Mouse (Mus musculus) midbrain, postnatal 0 days (tissue): ENCODE data around the gene Gpr153. TPM values are rescaled to one million over a fixed set of nuclear protein-coding genes. Genes with fewer than 3 reads are reported as not detected.

Source experiments
- ATAC-seq: fragments of 200-750 bp; cut with Nextera tagmentation; 2 replicates; pipeline ENCODE4 v1.8.0; 2017; ENCODE audit warnings: moderate number of reproducible peaks, mild to moderate bottlenecking, moderate TSS enrichment, moderate library complexity; ENCODE audit not compliant: low FRiP score
- DNase-seq: peaks from one replicate; pipeline ENCODE4 v3.0.0-alpha.2; 2015; ENCODE audit warnings: low spot score
- H3K27ac ChIP-seq: fragments of 300-500 bp; sonication (generic); 2 replicates; pipeline ENCODE4 v1.5.1; 2014; ENCODE audit warnings: low read depth, mild to moderate bottlenecking, low read length, mixed read lengths
- H3K27me3 ChIP-seq: fragments of 300-500 bp; sonication (generic); 2 replicates; pipeline ENCODE4 v1.6.1; 2014; ENCODE audit warnings: low read length, control low read depth, mixed read lengths; ENCODE audit not compliant: insufficient read depth
- H3K36me3 ChIP-seq: fragments of 300-500 bp; sonication (generic); 2 replicates; pipeline ENCODE4 v1.6.1; 2014; ENCODE audit warnings: low read length, control low read depth, mixed read lengths; ENCODE audit not compliant: insufficient read depth
- H3K4me1 ChIP-seq: fragments of 300-500 bp; sonication (generic); 2 replicates; pipeline ENCODE4 v1.6.1; 2014; ENCODE audit warnings: mild to moderate bottlenecking, control low read depth, antibody characterized with exemption, low read length, mixed read lengths; ENCODE audit not compliant: insufficient read depth
- H3K4me2 ChIP-seq: fragments of 300-500 bp; sonication (generic); 2 replicates; pipeline ENCODE4 v1.6.1; 2014; ENCODE audit warnings: low read depth, mild to moderate bottlenecking, low read length, mixed read lengths; ENCODE audit not compliant: poor library complexity, severe bottlenecking
- H3K4me3 ChIP-seq: fragments of 300-500 bp; sonication (generic); 2 replicates; pipeline ENCODE4 v1.5.1; 2014; ENCODE audit warnings: low read depth, mild to moderate bottlenecking, low read length, moderate library complexity
- H3K9ac ChIP-seq: fragments of 300-500 bp; sonication (generic); replicated peaks from 2 replicates; pipeline ENCODE4 v1.6.1; 2014; ENCODE audit warnings: mild to moderate bottlenecking, low read length, moderate library complexity, mixed read lengths; ENCODE audit not compliant: poor library complexity, severe bottlenecking
- H3K9me3 ChIP-seq: fragments of 300-500 bp; sonication (generic); 2 replicates; pipeline ENCODE4 v1.6.1; 2016; ENCODE audit warnings: low read length, control low read depth
- CTCF ChIP-seq: IDR thresholded peaks from 2 replicates; pipeline ENCODE4 v1.5.1; 2016; ENCODE audit warnings: antibody characterized with exemption, mild to moderate bottlenecking
- WGBS: fragments of 180-500 bp; shearing (Covaris S2); extraction: QIAGEN DNeasy Blood & Tissue Kit; methylation state at CpG from one replicate; pipeline ENCODE4 v1.1.7; 2014; 5-methylcytosine and 5-hydroxymethylcytosine counted together
- polyA plus RNA-seq: library from polyadenylated mRNA; unstranded; fragments of >200 nt; fragmentation: Nextera tagmentation; extraction: Ambion mirVana; gene quantifications from 2 replicates; pipeline ENCODE4 v1.2.1, GENCODE M21; 2015
- total RNA-seq: library from RNA; depleted of rRNA; stranded (reverse); fragments of >200 nt; gene quantifications from 2 replicates; pipeline ENCODE4 v1.2.3, GENCODE M21; 2014

The Gpr153 gene
- total and polyA plus RNA-seq, 2 experiments from 2014 or later = 21.2 to 149 TPM

DNA sequence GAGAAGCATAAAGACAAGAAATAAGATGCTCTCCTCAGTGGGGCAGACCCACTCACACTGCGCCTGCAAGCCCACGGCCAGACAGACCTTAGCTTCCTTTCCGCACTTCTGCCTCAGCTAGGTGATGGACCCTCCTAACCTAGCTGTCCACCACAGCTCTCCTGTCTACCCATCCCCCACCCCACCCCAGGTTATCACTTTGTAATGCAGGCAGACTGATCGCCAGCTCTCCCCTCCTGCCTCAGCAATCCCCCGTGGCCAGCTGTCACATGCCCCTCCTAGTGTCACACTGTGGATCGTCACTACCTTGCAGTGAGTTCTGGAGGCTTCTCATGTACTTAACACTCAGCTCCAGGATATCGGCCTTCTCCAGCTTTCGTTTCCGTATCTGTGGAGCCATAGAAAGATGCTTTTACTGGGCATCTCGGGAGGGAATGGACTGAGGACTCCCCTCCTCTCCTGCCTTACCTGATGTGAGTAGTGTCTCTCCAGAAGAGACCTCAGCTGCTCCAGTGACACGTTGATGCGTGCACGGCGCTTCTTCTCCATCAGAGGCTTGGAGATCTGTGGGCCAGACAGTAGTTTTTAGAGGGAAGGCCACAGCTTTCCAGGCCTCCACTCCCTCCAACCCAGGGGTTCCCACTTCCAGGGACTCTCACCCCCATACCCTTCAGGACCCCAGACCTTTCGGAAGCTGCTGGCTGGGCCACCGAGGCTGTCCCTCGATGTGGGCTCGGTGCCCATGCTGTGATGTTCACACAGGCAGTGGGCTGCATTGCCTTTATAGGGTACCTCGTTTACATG, 13.5 kb downstream of the Gpr153 start:
- Histone ChIP-seq H3K27me3 (peaks cover 54% of the 10 kb centered on the region), H3K4me1 (peaks cover 9% of the 10 kb centered on the region; the same call in 1 of the 2 replicates), H3K4me3 (peak overlapping the region; percentile 38; the same call in 1 of the 2 replicates), H3K27ac (no peak overlapping the region), H3K9me3 (no peaks in the 10 kb centered on the region), H3K36me3 (no peaks in the 10 kb centered on the region), H3K9ac (no peak overlapping the region), H3K4me2 (peak overlapping the region; percentile 75; the same call in 1 of the 2 replicates)
- DNase-seq (no peak), ATAC-seq (no peak)
- TF ChIP-seq CTCF = no peak
- WGBS = 20% methylated on average over 19 of the region's 19 CpGs

DNA sequence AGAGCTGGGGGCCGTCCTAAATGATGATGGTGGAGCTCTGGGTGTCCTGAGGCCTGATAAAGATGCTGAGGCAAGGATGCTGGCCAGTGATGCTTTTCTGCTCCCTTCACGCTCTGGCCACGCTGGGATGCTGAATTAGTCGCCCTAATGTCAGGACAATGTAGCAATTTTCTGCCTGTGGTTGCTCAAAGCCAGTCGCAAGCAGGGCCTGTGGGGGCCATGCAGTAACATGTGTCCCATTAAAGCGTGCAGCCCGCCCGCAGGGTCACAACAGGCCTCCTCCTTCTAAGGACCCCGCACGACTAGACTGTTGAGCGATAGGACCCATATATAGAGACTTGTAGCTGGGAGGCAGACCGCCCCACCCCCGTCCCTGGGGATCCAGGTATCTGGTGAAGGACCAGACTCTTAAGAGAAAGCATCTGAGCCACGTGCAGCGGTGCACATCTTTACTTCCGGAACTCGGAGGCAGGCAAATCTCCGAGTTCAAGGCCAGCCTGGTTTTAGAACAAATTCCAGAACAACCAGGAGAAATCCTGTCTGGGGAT, 14.4 kb downstream of the Gpr153 start:
- ATAC-seq (no peak), DNase-seq (no peak)
- no peak overlapping the region for H3K27ac ChIP-seq
- H3K4me2 ChIP-seq = no peak overlapping the region
- H3K27me3 ChIP-seq = peaks cover 56% of the 10 kb centered on the region
- no peak overlapping the region for H3K4me3 ChIP-seq
- WGBS = 28% methylated on average over 18 of the region's 18 CpGs
- H3K36me3 ChIP-seq = no peaks in the 10 kb centered on the region
- H3K9ac ChIP-seq = no peak overlapping the region
- no peak for TF ChIP-seq CTCF
- peaks cover 9% of the 10 kb centered on the region; the same call in 1 of the 2 replicates for H3K4me1 ChIP-seq
- H3K9me3 ChIP-seq = no peaks in the 10 kb centered on the region

DNA sequence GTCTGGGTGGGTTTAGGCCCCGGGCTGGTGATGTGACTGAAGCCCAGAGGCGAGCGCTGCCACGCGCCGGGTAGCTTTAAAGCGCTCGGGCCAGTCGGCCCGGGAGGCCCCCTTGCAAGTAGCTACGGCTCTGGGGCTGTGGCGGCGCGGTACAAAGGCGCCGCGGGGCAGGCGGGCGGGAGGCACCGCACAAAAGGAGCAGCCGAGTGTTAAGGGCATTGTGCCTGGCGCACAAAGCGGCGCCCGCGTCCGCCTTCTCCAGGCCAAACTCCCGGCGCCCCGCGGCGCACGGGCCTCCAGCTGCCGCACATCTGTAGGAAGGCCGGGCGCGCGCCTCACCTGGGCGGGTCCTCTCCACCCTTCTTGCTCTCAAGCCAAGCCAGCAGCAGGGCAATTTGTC, 16.4 kb downstream of the Gpr153 start:
- no peaks in the 10 kb centered on the region for H3K9me3 ChIP-seq
- ATAC-seq (no peak), DNase-seq (no peak)
- H3K27me3 ChIP-seq = peaks cover 48% of the 10 kb centered on the region
- H3K36me3 ChIP-seq = no peaks in the 10 kb centered on the region
- 0 out of 2 replicates have a peak overlapping the region, but pooled peaks have one; percentile 29 for H3K9ac ChIP-seq
- no peak for TF ChIP-seq CTCF
- WGBS = under 1% methylated on average over 39 of the region's 39 CpGs
- no peak overlapping the region for H3K27ac ChIP-seq
- peaks cover 9% of the 10 kb centered on the region; the same call in 1 of the 2 replicates for H3K4me1 ChIP-seq
- H3K4me3 ChIP-seq = peak overlapping the region; percentile 29
- peak overlapping the region; percentile 53 for H3K4me2 ChIP-seq

DNA sequence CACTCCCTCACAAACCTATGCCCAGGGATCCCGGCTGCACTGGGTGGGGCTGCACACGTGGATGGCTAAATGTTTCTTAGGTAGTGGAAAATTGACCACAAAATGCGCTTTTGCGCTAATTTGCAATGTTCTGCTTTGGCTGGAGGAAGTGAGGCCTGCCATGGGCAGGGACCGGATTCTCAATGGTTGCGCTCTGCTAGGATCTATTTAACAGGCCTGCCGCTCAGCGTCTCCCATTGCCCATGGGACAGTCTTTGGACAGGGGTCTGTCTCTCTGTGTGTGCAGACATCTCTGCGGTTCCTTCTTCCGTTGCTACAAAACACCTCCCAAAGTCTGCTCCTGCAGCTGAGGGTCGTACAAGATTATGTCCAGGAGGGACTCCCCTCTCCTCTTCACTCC, 17.0 kb downstream of the Gpr153 start:
- TF ChIP-seq CTCF = no peak
- Histone ChIP-seq H3K4me3 (no peak overlapping the region; the same call in 1 of the 2 replicates), H3K4me1 (peaks cover 9% of the 10 kb centered on the region; the same call in 1 of the 2 replicates)

DNA sequence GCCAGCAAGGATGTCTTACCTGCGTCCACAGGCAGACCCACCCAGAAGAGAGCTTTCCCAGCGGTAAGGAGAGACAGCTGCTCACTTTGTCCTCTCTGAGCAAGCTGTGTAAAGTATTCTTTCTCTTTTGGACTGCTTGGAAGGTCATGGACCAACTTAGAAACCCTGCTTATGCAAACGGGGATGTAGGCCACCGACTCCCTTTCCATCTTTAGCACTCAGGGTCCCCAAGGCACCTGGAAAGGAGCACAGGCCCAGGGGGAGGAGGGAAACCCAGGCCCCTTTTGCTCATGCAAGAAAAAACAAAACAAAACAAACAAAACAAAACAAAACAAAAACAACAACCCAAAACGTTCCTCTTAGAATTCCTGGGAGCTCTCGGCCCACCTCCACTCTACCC, 17.5 kb downstream of the Gpr153 start, which contains the start of gene Hes3:
Gene Hes3 (minus strand): TSS at position 101 of the 400 bp plus-strand sequence.
- DNase-seq = no peak
- Histone ChIP-seq H3K9me3 (no peaks in the 10 kb centered on the region), H3K4me2 (peak within 1 kb of the TSS; percentile 53), H3K4me1 (peaks cover 5% of the 10 kb centered on the region; the same call in 1 of the 2 replicates), H3K9ac (0 out of 2 replicates have a peak within 1 kb of the TSS, but pooled peaks have one; percentile 29), H3K27me3 (peaks cover 42% of the 10 kb centered on the region), H3K36me3 (no peaks in the 10 kb centered on the region), H3K4me3 (peak within 1 kb of the TSS; percentile 29), H3K27ac (no peak within 1 kb of the TSS)
- ATAC-seq = no peak
- WGBS = 22% methylated on average over 6 of the region's 6 CpGs
- TF ChIP-seq CTCF = no peak

More for the DNA sequence above, 17.0 kb downstream of the Gpr153 start:
- no peaks in the 10 kb centered on the region for H3K36me3 ChIP-seq
- ATAC-seq (no peak), DNase-seq (no peak)
- no peak overlapping the region for H3K9ac ChIP-seq
- peaks cover 47% of the 10 kb centered on the region for H3K27me3 ChIP-seq
- no peak overlapping the region for H3K4me2 ChIP-seq
- H3K9me3 ChIP-seq = no peaks in the 10 kb centered on the region
- no peak overlapping the region for H3K27ac ChIP-seq
- WGBS = 14% methylated on average over 11 of the region's 11 CpGs
